Mouse (Mus musculus): ENCODE measurements around the gene Scyl3. TPM values are rescaled to one million over a fixed set of nuclear protein-coding genes. Genes with fewer than 3 reads are reported as not detected.

Gene Scyl3
- polyA plus RNA-seq, 1 experiment from 2014 or later, result 15.6 TPM

DNA sequence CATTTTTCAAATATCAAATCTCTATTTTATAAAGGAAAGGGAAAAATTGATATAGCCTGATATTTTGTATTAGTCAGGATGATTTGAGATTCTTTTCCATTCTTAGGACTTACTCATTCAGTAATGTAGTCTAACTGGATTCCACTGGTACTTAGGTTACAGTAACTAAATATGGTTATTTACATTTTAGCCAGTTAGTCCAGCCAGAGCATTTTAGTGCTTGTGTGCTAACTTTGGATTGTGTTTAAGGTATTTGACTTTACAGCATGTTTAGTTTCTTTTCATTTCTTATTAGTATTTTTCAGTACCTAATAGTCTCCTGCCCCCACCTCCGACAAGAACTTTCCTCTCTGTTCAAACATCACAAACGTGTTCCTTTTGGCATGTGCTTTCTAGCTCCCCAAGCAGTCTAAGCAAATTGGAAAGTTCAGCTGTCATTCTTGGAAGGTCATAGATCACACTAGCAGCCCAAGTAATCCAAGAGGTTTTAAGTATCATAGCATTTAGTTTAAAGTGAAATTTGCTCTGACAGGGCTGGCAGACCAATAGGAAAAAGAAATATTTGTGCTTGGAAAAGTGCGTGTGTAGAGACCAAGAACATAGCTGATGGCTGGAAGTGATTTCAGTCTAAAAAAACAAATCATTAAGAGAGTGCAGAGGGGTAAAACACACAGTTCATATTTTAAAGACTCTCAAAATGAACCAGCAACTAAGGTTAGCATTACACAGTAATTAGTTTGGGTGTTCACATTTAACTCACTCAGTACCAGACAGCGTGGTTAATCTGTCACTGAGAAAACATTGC is 21.7 kb upstream of the Scyl3 start:
- Histone ChIP-seq H3K4me3 (ENCODE audit: low read depth, low read length) (no peak overlapping the region), H3K9ac (ENCODE audit: low read depth, low read length) (no peak overlapping the region), H3K27ac (replicated peaks; ENCODE audit: low read depth, low read length) (peak overlapping the region; percentile 70), H3K9me3 (ENCODE audit: control insufficient read depth, low read length) (no peaks in the 10 kb centered on the region), H3K27me3 (replicated peaks; ENCODE audit: control insufficient read depth, insufficient read depth, low read length) (no peaks in the 10 kb centered on the region), H3K36me3 (ENCODE audit: control insufficient read depth, insufficient read depth, low read length) (0 out of 2 replicates have a peak, but pooled peaks cover 7% of the 10 kb centered on the region), H3K4me2 (ENCODE audit: low read depth, low read length) (no peak overlapping the region), H3K4me1 (ENCODE audit: control insufficient read depth, insufficient read depth, low read length) (peaks cover 17% of the 10 kb centered on the region)
- 19% methylated on average over 4 of the region's 4 CpGs for WGBS
- ATAC-seq (ENCODE audit: low read depth) (peak; percentile 80), DNase-seq (ENCODE audit: low spot score) (peak; percentile 87)

- DNase-seq (ENCODE audit: low spot score), result no peak
- Histone ChIP-seq H3K9ac (ENCODE audit: low read depth, low read length) (no peak overlapping the region), H3K4me3 (ENCODE audit: low read depth, low read length) (no peak overlapping the region), H3K36me3 (ENCODE audit: control insufficient read depth, insufficient read depth, low read length) (0 out of 2 replicates have a peak, but pooled peaks cover 3% of the 10 kb centered on the region), H3K9me3 (ENCODE audit: control insufficient read depth, low read length) (no peaks in the 10 kb centered on the region), H3K4me1 (ENCODE audit: control insufficient read depth, insufficient read depth, low read length) (peaks cover 17% of the 10 kb centered on the region), H3K27ac (replicated peaks; ENCODE audit: low read depth, low read length) (no peak overlapping the region), H3K4me2 (ENCODE audit: low read depth, low read length) (no peak overlapping the region), H3K27me3 (replicated peaks; ENCODE audit: control insufficient read depth, insufficient read depth, low read length) (no peaks in the 10 kb centered on the region)
- ATAC-seq (ENCODE audit: low read depth), result no peak
- WGBS, result 47% methylated on average over 11 of the region's 11 CpGs
These were observed 20.5 kb upstream of the Scyl3 start for GRCm38 (mm10) chr1:163908389-163908788.

GRCm38 (mm10) chr1:163910343-163910742 is 18.6 kb upstream of the Scyl3 start:
- no peak for ATAC-seq (ENCODE audit: low read depth)
- Histone ChIP-seq H3K4me3 (ENCODE audit: low read depth, low read length) (no peak overlapping the region), H3K4me1 (ENCODE audit: control insufficient read depth, insufficient read depth, low read length) (peaks cover 17% of the 10 kb centered on the region), H3K36me3 (ENCODE audit: control insufficient read depth, insufficient read depth, low read length) (0 out of 2 replicates have a peak, but pooled peaks cover 3% of the 10 kb centered on the region), H3K27me3 (replicated peaks; ENCODE audit: control insufficient read depth, insufficient read depth, low read length) (no peaks in the 10 kb centered on the region), H3K9me3 (ENCODE audit: control insufficient read depth, low read length) (no peaks in the 10 kb centered on the region), H3K9ac (ENCODE audit: low read depth, low read length) (no peak overlapping the region), H3K4me2 (ENCODE audit: low read depth, low read length) (no peak overlapping the region), H3K27ac (replicated peaks; ENCODE audit: low read depth, low read length) (no peak overlapping the region)
- DNase-seq (ENCODE audit: low spot score), result peak; percentile 78
- 8% methylated on average over 2 of the region's 2 CpGs for WGBS

- H3K9ac ChIP-seq (ENCODE audit: low read depth, low read length), result no peak overlapping the region
- DNase-seq (ENCODE audit: low spot score) (no peak), ATAC-seq (ENCODE audit: low read depth) (no peak)
- H3K4me1 ChIP-seq (ENCODE audit: control insufficient read depth, insufficient read depth, low read length), result peaks cover 17% of the 10 kb centered on the region
- 0 out of 2 replicates have a peak, but pooled peaks cover 3% of the 10 kb centered on the region for H3K36me3 ChIP-seq (ENCODE audit: control insufficient read depth, insufficient read depth, low read length)
- H3K27ac ChIP-seq (replicated peaks; ENCODE audit: low read depth, low read length), result no peak overlapping the region
- H3K9me3 ChIP-seq (ENCODE audit: control insufficient read depth, low read length), result no peaks in the 10 kb centered on the region
- H3K4me3 ChIP-seq (ENCODE audit: low read depth, low read length), result no peak overlapping the region
- no peak overlapping the region for H3K4me2 ChIP-seq (ENCODE audit: low read depth, low read length)
- 83% methylated on average over 9 of the region's 9 CpGs for WGBS
- no peaks in the 10 kb centered on the region for H3K27me3 ChIP-seq (replicated peaks; ENCODE audit: control insufficient read depth, insufficient read depth, low read length)
These were observed 18.1 kb upstream of the Scyl3 start for GRCm38 (mm10) chr1:163910785-163911184.

DNA sequence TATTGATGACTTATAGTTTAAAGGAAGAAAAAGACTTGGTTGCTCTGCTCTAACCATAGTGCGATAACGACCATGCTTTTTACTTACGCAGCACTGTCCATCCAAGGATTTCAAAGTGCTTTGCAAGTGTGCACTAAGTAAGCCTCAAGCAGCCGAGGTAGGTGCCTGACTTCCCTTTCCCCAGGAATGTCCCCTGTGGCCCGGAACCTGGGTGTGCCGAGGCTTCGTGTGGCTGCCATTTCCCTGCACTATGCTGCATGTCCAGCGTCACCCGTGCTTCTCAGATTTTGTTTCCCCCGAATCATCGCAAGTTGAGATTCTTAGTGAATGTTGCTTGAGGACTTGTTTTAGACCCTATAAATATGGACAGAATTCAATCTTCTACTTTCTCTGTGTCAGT is 16.9 kb upstream of the Scyl3 start:
- Histone ChIP-seq H3K9ac (ENCODE audit: low read depth, low read length) (no peak overlapping the region), H3K27ac (replicated peaks; ENCODE audit: low read depth, low read length) (no peak overlapping the region), H3K9me3 (ENCODE audit: control insufficient read depth, low read length) (no peaks in the 10 kb centered on the region), H3K4me1 (ENCODE audit: control insufficient read depth, insufficient read depth, low read length) (peaks cover 17% of the 10 kb centered on the region), H3K36me3 (ENCODE audit: control insufficient read depth, insufficient read depth, low read length) (peaks cover 5% of the 10 kb centered on the region), H3K27me3 (replicated peaks; ENCODE audit: control insufficient read depth, insufficient read depth, low read length) (no peaks in the 10 kb centered on the region), H3K4me3 (ENCODE audit: low read depth, low read length) (no peak overlapping the region), H3K4me2 (ENCODE audit: low read depth, low read length) (no peak overlapping the region)
- ATAC-seq (ENCODE audit: low read depth) (no peak), DNase-seq (ENCODE audit: low spot score) (no peak)
- 85% methylated on average over 11 of the region's 11 CpGs for WGBS

GRCm38 (mm10) chr1:163917349-163918160 is 11.3 kb upstream of the Scyl3 start:
- Histone ChIP-seq H3K27me3 (replicated peaks; ENCODE audit: control insufficient read depth, insufficient read depth, low read length) (no peaks in the 10 kb centered on the region), H3K27ac (replicated peaks; ENCODE audit: low read depth, low read length) (no peak overlapping the region), H3K9ac (ENCODE audit: low read depth, low read length) (no peak overlapping the region), H3K4me2 (ENCODE audit: low read depth, low read length) (no peak overlapping the region), H3K36me3 (ENCODE audit: control insufficient read depth, insufficient read depth, low read length) (peaks cover 17% of the 10 kb centered on the region), H3K4me3 (ENCODE audit: low read depth, low read length) (no peak overlapping the region), H3K4me1 (ENCODE audit: control insufficient read depth, insufficient read depth, low read length) (no peaks in the 10 kb centered on the region), H3K9me3 (ENCODE audit: control insufficient read depth, low read length) (peaks cover 6% of the 10 kb centered on the region; the same call in 1 of the 2 replicates)
- WGBS, result 93% methylated on average over 5 of the region's 5 CpGs
- DNase-seq (ENCODE audit: low spot score), result no peak
- no peak for ATAC-seq (ENCODE audit: low read depth)

- Histone ChIP-seq H3K9me3 (ENCODE audit: control insufficient read depth, low read length) (no peaks in the 10 kb centered on the region), H3K4me2 (ENCODE audit: low read depth, low read length) (no peak overlapping the region), H3K4me3 (ENCODE audit: low read depth, low read length) (no peak overlapping the region), H3K27me3 (replicated peaks; ENCODE audit: control insufficient read depth, insufficient read depth, low read length) (no peaks in the 10 kb centered on the region), H3K27ac (replicated peaks; ENCODE audit: low read depth, low read length) (no peak overlapping the region), H3K36me3 (ENCODE audit: control insufficient read depth, insufficient read depth, low read length) (no peaks in the 10 kb centered on the region), H3K9ac (ENCODE audit: low read depth, low read length) (no peak overlapping the region), H3K4me1 (ENCODE audit: control insufficient read depth, insufficient read depth, low read length) (peaks cover 5% of the 10 kb centered on the region; the same call in 1 of the 2 replicates)
- DNase-seq (ENCODE audit: low spot score) (no peak), ATAC-seq (ENCODE audit: low read depth) (no peak)
- 87% methylated on average over 8 of the region's 8 CpGs for WGBS
These were observed 4.8 kb upstream of the Scyl3 start for GRCm38 (mm10) chr1:163924093-163924492.

DNA sequence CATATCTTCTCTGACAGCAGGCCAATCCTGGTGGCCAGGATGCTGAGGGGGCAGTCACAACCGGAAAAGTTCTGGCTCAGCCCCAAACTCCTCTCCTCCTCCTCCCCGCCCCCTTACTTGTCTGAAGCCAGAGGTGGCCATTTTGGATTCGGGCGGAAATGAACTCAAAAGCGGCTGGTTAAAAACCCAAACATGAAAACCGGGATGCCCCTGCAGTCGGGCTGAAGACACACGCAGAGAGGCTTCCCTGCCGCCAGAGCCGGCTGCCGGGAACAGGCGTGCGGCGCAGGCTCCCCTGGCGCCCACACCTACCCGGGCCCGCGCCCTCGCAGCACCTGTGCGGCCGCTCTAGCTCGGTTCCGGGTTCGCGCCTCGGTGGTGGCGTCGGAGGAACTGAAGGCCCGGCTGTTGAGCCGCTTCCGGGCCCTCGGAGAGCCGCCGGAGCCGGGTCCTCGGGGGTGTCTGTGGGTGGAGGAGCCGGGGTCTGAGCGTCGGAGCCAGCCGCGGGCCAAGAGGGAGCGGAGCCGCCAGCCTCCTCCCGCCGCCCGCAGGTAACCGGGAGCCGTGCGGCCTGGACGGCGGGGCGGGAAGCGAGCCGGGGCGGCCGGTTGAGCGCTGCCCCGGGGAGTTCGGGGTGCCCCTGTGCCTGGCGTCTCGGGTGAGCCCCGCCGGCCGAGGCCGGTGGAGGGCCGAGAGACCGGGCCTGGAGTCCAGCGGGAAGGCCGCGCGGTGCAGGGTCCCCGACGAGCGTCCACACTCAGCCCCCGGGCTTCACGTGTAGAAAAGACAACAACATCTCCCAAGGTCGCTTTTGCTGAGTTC is 947 bp downstream of the Scyl3 start:
- Histone ChIP-seq H3K27me3 (replicated peaks; ENCODE audit: control insufficient read depth, insufficient read depth, low read length) (no peaks in the 10 kb centered on the region), H3K4me2 (ENCODE audit: low read depth, low read length) (peak overlapping the region; percentile 85), H3K9ac (ENCODE audit: low read depth, low read length) (peak overlapping the region; percentile 92), H3K36me3 (ENCODE audit: control insufficient read depth, insufficient read depth, low read length) (peaks cover 14% of the 10 kb centered on the region), H3K9me3 (ENCODE audit: control insufficient read depth, low read length) (no peaks in the 10 kb centered on the region), H3K4me3 (ENCODE audit: low read depth, low read length) (peak overlapping the region; percentile 98), H3K27ac (replicated peaks; ENCODE audit: low read depth, low read length) (peak overlapping the region; percentile 81), H3K4me1 (ENCODE audit: control insufficient read depth, insufficient read depth, low read length) (peaks cover 11% of the 10 kb centered on the region; the same call in 1 of the 2 replicates)
- WGBS, result under 1% methylated on average over 39 of the region's 77 CpGs
- ATAC-seq (ENCODE audit: low read depth) (peak; percentile 93), DNase-seq (ENCODE audit: low spot score) (peak; percentile 96)

All from embryonic facial prominence, embryonic 14.5 days (tissue).